Mouse (Mus musculus): Measurements from ENCODE around the gene Nid1. TPM values are rescaled to one million over a fixed set of nuclear protein-coding genes. Genes with fewer than 3 reads are reported as not detected.
"Not testable (repeated sequence)": the region's sequence is repeated elsewhere in the genome, so short reads cannot be mapped to it uniquely, and the experiment has no call there.

Gene Nid1
- polyA plus RNA-seq, 1 experiment: 111 TPM

DNA sequence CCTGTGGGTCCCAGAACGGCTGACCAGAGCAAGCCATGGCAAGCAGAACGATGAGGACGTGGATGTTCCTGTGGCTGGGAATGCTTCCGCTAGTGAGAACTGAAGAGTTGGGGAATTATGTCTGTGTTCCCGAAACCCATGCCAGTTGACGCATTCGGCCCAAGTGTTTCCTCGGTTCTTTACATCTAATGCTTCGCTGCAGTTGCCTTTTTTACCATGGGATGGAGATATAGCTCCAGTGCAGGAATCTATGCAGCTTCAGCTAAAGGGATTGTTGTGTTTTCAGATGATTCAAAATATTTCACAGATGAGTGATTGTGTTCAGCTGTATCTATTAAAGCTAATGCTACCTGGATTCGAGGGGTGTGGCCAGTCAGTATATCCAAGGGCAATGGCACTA lies 105.7 kb downstream of the Nid1 start:
- not testable (repeated sequence) for DNase-seq (ENCODE audit: low spot score)

GRCm38 (mm10) chr13:13546792-13547191 lies 109.4 kb downstream of the Nid1 start:
- no peak for DNase-seq (ENCODE audit: low spot score)

GRCm38 (mm10) chr13:13547889-13548288 lies 110.5 kb downstream of the Nid1 start:
- no peak for DNase-seq (ENCODE audit: low spot score)

GRCm38 (mm10) chr13:13548431-13549190 lies 111.3 kb downstream of the Nid1 start:
- DNase-seq (ENCODE audit: low spot score): no peak

GRCm38 (mm10) chr13:13549687-13550660 lies 112.6 kb downstream of the Nid1 start:
- DNase-seq (ENCODE audit: low spot score): no peak

GRCm38 (mm10) chr13:13552020-13552419 lies 114.7 kb downstream of the Nid1 start:
- DNase-seq (ENCODE audit: low spot score): no peak

DNA sequence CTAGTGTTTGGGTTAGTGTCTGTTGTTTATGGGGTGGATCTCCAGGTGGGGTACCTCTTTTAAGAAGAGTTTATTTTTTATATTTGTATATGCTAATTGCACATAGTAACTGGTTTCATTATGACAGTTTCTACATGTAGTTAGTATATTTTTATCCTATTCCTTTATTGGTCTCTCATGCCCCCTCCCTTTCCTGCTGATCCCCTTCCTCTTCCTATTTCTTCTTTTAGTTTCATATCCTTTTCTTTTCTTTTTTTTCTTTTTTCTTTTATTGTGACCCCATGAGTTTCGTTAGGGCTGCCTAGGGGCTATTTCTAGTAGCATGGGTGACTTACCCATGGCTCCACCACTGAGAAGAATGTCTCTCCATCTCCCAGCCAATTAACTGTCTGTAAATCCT lies 116.3 kb downstream of the Nid1 start:
- no peak for DNase-seq (ENCODE audit: low spot score)

GRCm38 (mm10) chr13:13555196-13555595 lies 117.8 kb downstream of the Nid1 start:
- no peak for DNase-seq (ENCODE audit: low spot score)

DNA sequence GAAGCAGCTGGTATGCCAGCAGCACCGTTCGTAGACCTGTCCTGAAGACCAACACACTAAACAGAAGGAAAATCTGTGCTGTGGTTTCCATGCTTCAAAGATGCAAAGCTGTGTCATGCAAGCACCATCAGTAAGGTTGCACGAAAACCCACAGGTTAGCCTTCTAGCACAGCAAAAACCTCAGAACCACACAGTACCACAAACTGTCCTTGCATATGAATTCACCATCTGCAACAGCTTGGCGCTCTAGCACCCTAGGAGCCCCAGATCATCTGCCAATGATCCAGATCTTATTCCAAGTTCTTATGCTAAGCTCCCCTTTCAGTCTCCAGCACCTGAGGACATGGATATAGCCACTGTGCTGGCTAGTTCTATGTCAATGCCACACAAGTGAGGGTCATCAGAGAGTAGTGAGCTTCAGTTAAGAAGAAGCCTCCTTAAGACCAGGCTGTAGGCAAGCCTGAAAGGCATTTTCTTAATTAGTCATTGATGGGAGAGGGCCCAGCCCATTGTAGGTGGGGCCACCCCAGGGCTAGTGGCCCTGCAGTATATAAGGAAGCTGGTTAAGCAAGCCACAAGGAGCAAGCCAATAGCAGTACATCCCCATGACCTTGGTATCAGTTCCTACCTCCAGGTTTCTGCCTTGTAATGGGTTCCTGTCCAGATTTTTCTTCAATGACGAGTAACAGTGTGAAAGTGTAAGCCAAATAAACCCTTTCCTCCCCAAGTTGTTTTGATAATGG lies 119.8 kb downstream of the Nid1 start:
- no peak for DNase-seq (ENCODE audit: low spot score)

GRCm38 (mm10) chr13:13558251-13558650 lies 120.9 kb downstream of the Nid1 start:
- no peak for DNase-seq (ENCODE audit: low spot score)

GRCm38 (mm10) chr13:13558900-13559299 lies 121.5 kb downstream of the Nid1 start:
- DNase-seq (ENCODE audit: low spot score): no peak

Other genes starting within 250 kb of the Nid1 start
- 28.5 and 33.1 TPM in 2 replicates for gene Gpr137b, start 43.5 kb upstream of the Nid1 start, polyA plus RNA-seq (2012; rRNA removed)
- 5.1 and 18.2 TPM in 2 replicates for gene Lyst, start 152.8 kb downstream of the Nid1 start, polyA plus RNA-seq (2012; rRNA removed)

Data from urinary bladder, adult 2 months (tissue).